ENCODE assay signal across 8 mouse cellular contexts in the genomic region with DNA sequence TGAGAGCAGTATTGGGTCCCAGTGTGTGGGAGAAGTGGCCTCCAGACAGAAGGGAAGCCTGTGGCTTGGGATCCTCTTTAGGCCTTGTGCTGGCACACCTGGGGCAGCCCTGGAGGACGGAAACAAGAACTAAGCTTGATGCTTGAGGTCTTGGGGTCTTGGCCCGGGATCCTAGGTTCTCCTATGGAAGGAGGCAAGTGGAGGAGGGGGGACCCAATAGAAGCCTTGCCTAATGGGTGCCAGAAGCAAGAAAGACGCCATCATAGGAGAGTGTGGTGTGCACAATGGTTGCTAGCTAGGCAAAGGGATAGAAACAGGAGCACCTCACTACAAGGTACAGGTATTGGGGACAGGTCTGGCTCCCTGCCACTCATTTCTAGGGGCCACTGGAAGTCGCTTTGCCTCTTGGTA. TPM values are rescaled to one million over a fixed set of nuclear protein-coding genes. Genes with fewer than 3 reads are reported as not detected.
DNase-seq lines count a peak whose midpoint lies in the region; ATAC-seq lines count a peak whose summit lies in the region.

No protein-coding gene starts in this region.

- H3K27me3 ChIP-seq in megakaryocyte, embryonic 14.5 days (replicated peaks), result peaks cover 18% of the 10 kb centered on the region
- no peaks in the 10 kb centered on the region for H3K27me3 ChIP-seq in neural tube, embryonic 11.5 days (ENCODE audit: control insufficient read depth, insufficient read depth, low read length)

- intact Hi-C loops in heart, postnatal 10 days (cut with DNase I), result loop anchor here (2.0 kb wide), 1 partner anchor 152 kb away; no protein-coding TSS in a partner anchor

- H3K4me3 ChIP-seq in megakaryocyte, embryonic 14.5 days (replicated peaks), result peak overlapping the region; percentile 97
- H3K4me3 ChIP-seq in neural tube, embryonic 11.5 days (ENCODE audit: low read depth, low read length), result no peak overlapping the region

- peak overlapping the region; percentile 100 for H3K27ac ChIP-seq in neural tube, embryonic 11.5 days (ENCODE audit: low read depth, low read length)

- peaks cover 12% of the 10 kb centered on the region for H3K9me3 ChIP-seq in megakaryocyte, embryonic 14.5 days
- 0 out of 2 replicates have a peak, but pooled peaks cover 2% of the 10 kb centered on the region for H3K9me3 ChIP-seq in neural tube, embryonic 11.5 days (ENCODE audit: control insufficient read depth, low read length)

- WGBS in neural tube, embryonic 11.5 days, result 23% methylated on average over 4 of the region's 4 CpGs

- H3K9ac ChIP-seq in neural tube, embryonic 11.5 days (ENCODE audit: low read length), result peak overlapping the region; percentile 98

- H3K4me2 ChIP-seq in neural tube, embryonic 11.5 days (ENCODE audit: low read depth), result peak overlapping the region; percentile 92

- peak; percentile 54 for DNase-seq in embryo, embryonic 10.5 days (ENCODE audit: low spot score)
- peak; percentile 33 to 49 for DNase-seq in heart, postnatal 10 days
- peak; percentile 55 for DNase-seq in neural tube, embryonic 11.5 days (ENCODE audit: low spot score)
- DNase-seq in right cerebral cortex, postnatal 36 days (ENCODE audit: low spot score in 2 of 2), result no peak
- no peak for DNase-seq in thymus, adult 18-20 months
- DNase-seq in urinary bladder, postnatal 14 days (ENCODE audit: low spot score), result no peak

- H3K36me3 ChIP-seq in megakaryocyte, embryonic 14.5 days (replicated peaks; ENCODE audit: low read length), result peaks cover 17% of the 10 kb centered on the region
- H3K36me3 ChIP-seq in neural tube, embryonic 11.5 days (ENCODE audit: control insufficient read depth, insufficient read depth, low read length), result peaks cover 9% of the 10 kb centered on the region

- no peak for ATAC-seq in megakaryocyte, adult 5-6 weeks (ENCODE audit: poor library complexity, severe bottlenecking)
- no peak; the same call in 1 of the 2 replicates for ATAC-seq in neural tube, embryonic 11.5 days (ENCODE audit: insufficient read depth, low FRiP score, low TSS enrichment)

- peaks cover 86% of the 10 kb centered on the region for H3K4me1 ChIP-seq in megakaryocyte, embryonic 14.5 days
- peaks cover 43% of the 10 kb centered on the region for H3K4me1 ChIP-seq in neural tube, embryonic 11.5 days (ENCODE audit: control insufficient read depth, insufficient read depth, low read length)

RNA-seq across cellular contexts. Expression of a gene that starts 0.7 kb away (rescaled TPM):
- polyA plus RNA-seq in megakaryocyte, embryonic 14.5 days (2012; ENCODE audit: insufficient read depth, low replicate concordance), result 206 and 356 TPM in 2 replicates
- total RNA-seq in megakaryocyte, adult 5-6 weeks (2015), result 0.45 TPM in 1 of 2 replicates, not detected in the other
- 0.08 and 1.9 TPM in 2 replicates for total RNA-seq in megakaryocyte, adult 5-6 weeks (2017)
- 10 to 100 TPM; 12.9 to 26.0 TPM for total RNA-seq in heart, postnatal 10 days (2021)
- polyA plus RNA-seq in neural tube, embryonic 11.5 days (2014; fragmentation: Nextera tagmentation; extraction: Ambion mirVana), result 34.9 and 36.8 TPM in 2 replicates

RNA-seq across cellular contexts. Expression of a gene that starts 25.4 kb away (rescaled TPM):
- 14.4 and 15.8 TPM in 2 replicates for polyA plus RNA-seq in megakaryocyte, embryonic 14.5 days (2012; ENCODE audit: insufficient read depth, low replicate concordance)
- 31.2 and 31.9 TPM in 2 replicates for total RNA-seq in megakaryocyte, adult 5-6 weeks (2015)
- 31.9 and 33.2 TPM in 2 replicates for total RNA-seq in megakaryocyte, adult 5-6 weeks (2017)
- 10 to 100 TPM; 25.5 to 28.7 TPM for total RNA-seq in heart, postnatal 10 days (2021)
- polyA plus RNA-seq in neural tube, embryonic 11.5 days (2014; fragmentation: Nextera tagmentation; extraction: Ambion mirVana), result 83.5 and 90.4 TPM in 2 replicates

RNA-seq across cellular contexts. Expression of a gene that starts 49.0 kb away (rescaled TPM):
- polyA plus RNA-seq in megakaryocyte, embryonic 14.5 days (2012; ENCODE audit: insufficient read depth, low replicate concordance), result 446 and 491 TPM in 2 replicates
- 493 and 496 TPM in 2 replicates for total RNA-seq in megakaryocyte, adult 5-6 weeks (2015)
- total RNA-seq in megakaryocyte, adult 5-6 weeks (2017), result 661 and 699 TPM in 2 replicates
- 100 to 1,000 TPM; 661 to 717 TPM for total RNA-seq in heart, postnatal 10 days (2021)
- 706 and 761 TPM in 2 replicates for polyA plus RNA-seq in neural tube, embryonic 11.5 days (2014; fragmentation: Nextera tagmentation; extraction: Ambion mirVana)

Comparison
In these comparisons a context has a peak if more than half of its experiments do, and no peak if none do; other contexts are left out.
1. DNase-seq: peak in embryo, embryonic 10.5 days (single experiment), heart, postnatal 10 days (2 of 2) and neural tube, embryonic 11.5 days (single experiment); none in right cerebral cortex, postnatal 36 days (0 of 2), thymus, adult 18-20 months (0 of 2) and urinary bladder, postnatal 14 days (single experiment).
2. RNA of a gene that starts 0.7 kb away (total RNA-seq): 12.9 to 26.0 TPM in heart, postnatal 10 days; 0.08 to 1.9 TPM in megakaryocyte, adult 5-6 weeks; every median in the first group is over 4 times any median in the second.